Mouse (Mus musculus) right cerebral cortex, postnatal 14 days (tissue): ENCODE data around the gene Mast2.
A peak's percentile ranks its signal among the peaks of the same experiment; 100 is the strongest.

Source experiments
- DNase-seq: peaks from one replicate; pipeline ENCODE4 v3.0.0; 2022

Mast2 gene

GRCm38 (mm10) chr4:116464126-116464981 is at the start of gene Mast2:
Mast2 (minus strand) TSS chr4:116464183.
- peak; percentile 78 for DNase-seq

GRCm38 (mm10) chr4:116507425-116508218 is 43.6 kb upstream of the Mast2 start, which contains the start of gene Ipp:
Ipp (plus strand) TSS chr4:116507549.
- DNase-seq = peak; percentile 97

- DNase-seq = no peak
Observed at GRCm38 (mm10) chr4:116506886-116507424, 43.0 kb upstream of the Mast2 start.

GRCm38 (mm10) chr4:116499978-116500377 is 36.0 kb upstream of the Mast2 start:
- no peak for DNase-seq

- no peak for DNase-seq
Observed at GRCm38 (mm10) chr4:116493646-116494045, 29.7 kb upstream of the Mast2 start.

GRCm38 (mm10) chr4:116492460-116492859 is 28.5 kb upstream of the Mast2 start:
- no peak for DNase-seq

- DNase-seq = no peak
Observed at GRCm38 (mm10) chr4:116491886-116492285, 27.9 kb upstream of the Mast2 start.

- no peak for DNase-seq
Observed at GRCm38 (mm10) chr4:116491119-116491536, 27.1 kb upstream of the Mast2 start.

GRCm38 (mm10) chr4:116483476-116483875 is 19.5 kb upstream of the Mast2 start:
- DNase-seq = no peak

- DNase-seq = no peak
Observed at GRCm38 (mm10) chr4:116481322-116481721, 17.3 kb upstream of the Mast2 start.

- DNase-seq = peak; percentile 26
Observed at GRCm38 (mm10) chr4:116463231-116464125, 505 bp downstream of the Mast2 start.

- no peak for DNase-seq
Observed at GRCm38 (mm10) chr4:116461943-116462342, 2.0 kb downstream of the Mast2 start.

- no peak for DNase-seq
Observed at GRCm38 (mm10) chr4:116451553-116451952, 12.4 kb downstream of the Mast2 start.

- DNase-seq = no peak
Observed at GRCm38 (mm10) chr4:116449951-116450350, 14.0 kb downstream of the Mast2 start.

- DNase-seq = peak; percentile 26
Observed at GRCm38 (mm10) chr4:116448673-116449072, 15.3 kb downstream of the Mast2 start.

- no peak for DNase-seq
Observed at GRCm38 (mm10) chr4:116439383-116439782, 24.6 kb downstream of the Mast2 start.

GRCm38 (mm10) chr4:116438561-116438960 is 25.4 kb downstream of the Mast2 start:
- no peak for DNase-seq

- DNase-seq = no peak
Observed at GRCm38 (mm10) chr4:116435626-116436025, 28.4 kb downstream of the Mast2 start.

- DNase-seq = no peak
Observed at GRCm38 (mm10) chr4:116422186-116422585, 41.8 kb downstream of the Mast2 start.

GRCm38 (mm10) chr4:116421170-116421569 is 42.8 kb downstream of the Mast2 start:
- no peak for DNase-seq

- no peak for DNase-seq
Observed at GRCm38 (mm10) chr4:116412993-116413392, 51.0 kb downstream of the Mast2 start.

- DNase-seq = no peak
Observed at GRCm38 (mm10) chr4:116411401-116411800, 52.6 kb downstream of the Mast2 start.
